Mouse (Mus musculus): ENCODE results near the gene Prkag3.

Prkag3 gene

GRCm38 (mm10) chr1:74759773-74760172 is 10.8 kb upstream of the Prkag3 start:
- no peak for DNase-seq (ENCODE audit: low spot score)

- no peak for DNase-seq (ENCODE audit: low spot score)
Observed at GRCm38 (mm10) chr1:74754175-74754785, 5.3 kb upstream of the Prkag3 start.

DNA sequence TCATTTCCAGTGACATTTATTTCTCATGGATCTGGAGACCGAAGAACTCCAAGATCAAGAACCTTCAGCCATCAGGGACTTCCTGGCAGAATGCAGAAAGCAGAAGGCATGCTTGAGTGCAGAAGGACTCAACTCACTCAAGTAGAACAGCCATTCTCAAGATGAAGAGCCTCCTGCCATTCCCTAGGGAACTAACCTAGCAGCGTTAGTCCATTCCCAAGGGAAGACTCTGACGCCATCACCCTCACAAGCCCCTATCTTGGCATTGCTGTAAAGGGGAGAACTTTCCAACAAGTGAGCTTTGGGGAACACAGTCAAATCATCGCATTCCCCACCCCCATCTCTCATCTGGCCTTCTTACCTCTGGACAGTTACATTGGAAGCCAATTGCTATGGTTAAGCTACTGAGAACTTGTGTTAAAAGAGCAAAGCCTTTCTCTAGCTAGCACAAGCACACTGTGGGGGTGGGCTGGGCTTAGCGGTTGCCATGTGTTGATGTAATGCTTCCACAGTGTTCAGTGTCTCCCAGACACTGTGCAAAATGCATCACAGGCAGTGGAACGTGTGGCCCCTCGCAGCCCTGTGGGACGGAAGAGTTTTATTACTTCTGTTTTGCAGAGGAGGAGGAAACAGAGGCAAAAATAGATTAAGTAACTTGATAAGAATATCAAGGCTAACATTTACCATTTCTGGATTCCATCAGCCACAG is 4.4 kb upstream of the Prkag3 start:
- no peak for DNase-seq (ENCODE audit: low spot score)

- DNase-seq (ENCODE audit: low spot score), result no peak
Observed at GRCm38 (mm10) chr1:74752833-74753232, 3.8 kb upstream of the Prkag3 start.

GRCm38 (mm10) chr1:74752150-74752549 is 3.1 kb upstream of the Prkag3 start:
- DNase-seq (ENCODE audit: low spot score), result no peak

DNA sequence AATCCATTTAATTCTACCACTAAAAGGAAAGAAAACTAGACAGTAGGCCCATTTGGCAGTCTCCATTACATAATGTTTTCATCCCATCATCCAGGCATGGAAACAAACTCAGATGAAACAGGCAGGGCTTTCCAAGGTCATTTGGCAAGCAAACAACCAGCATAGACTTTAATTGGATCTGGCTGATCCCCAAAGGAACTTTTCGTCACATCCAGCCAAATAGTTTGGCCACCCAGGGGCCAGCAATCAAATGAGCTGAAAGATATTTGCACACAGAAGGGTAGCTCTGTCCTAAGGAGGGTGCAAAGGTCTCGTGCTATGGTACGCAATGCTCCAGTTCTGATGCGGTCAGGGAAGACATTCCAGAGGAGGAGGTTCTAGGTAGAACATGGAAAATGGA is 1.7 kb upstream of the Prkag3 start:
- no peak for DNase-seq (ENCODE audit: low spot score)

- peak; percentile 51 for DNase-seq (ENCODE audit: low spot score)
Observed at GRCm38 (mm10) chr1:74749301-74749700, 280 bp upstream of the Prkag3 start.

GRCm38 (mm10) chr1:74747335-74747734 is 1.7 kb downstream of the Prkag3 start:
- DNase-seq (ENCODE audit: low spot score), result no peak

DNA sequence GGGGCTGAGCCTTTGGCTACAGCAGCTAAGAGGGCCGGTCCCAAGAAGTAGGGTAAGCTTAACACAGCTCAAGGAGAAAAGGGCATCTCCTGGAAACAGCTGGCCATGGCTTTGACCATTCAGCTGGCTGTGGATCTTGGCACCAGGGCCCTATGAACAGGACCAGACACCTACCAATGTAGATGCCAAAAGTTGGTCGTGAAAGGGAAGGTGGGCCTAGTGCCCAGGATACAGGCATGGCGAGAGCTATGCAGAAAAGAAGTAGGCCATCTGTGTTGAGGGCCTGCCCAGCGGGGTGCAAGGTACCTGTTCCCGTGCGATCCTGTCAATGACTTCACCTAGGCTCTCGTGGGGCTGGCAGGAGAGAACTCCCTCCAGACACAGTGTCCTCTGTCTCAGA is 8.2 kb downstream of the Prkag3 start:
- no peak for DNase-seq (ENCODE audit: low spot score)

GRCm38 (mm10) chr1:74737500-74737899 is 11.5 kb downstream of the Prkag3 start:
- DNase-seq (ENCODE audit: low spot score), result no peak

GRCm38 (mm10) chr1:74736977-74737376 is 12.0 kb downstream of the Prkag3 start:
- DNase-seq (ENCODE audit: low spot score), result no peak

GRCm38 (mm10) chr1:74728446-74728845 is 20.6 kb downstream of the Prkag3 start:
- DNase-seq (ENCODE audit: low spot score), result no peak

DNA sequence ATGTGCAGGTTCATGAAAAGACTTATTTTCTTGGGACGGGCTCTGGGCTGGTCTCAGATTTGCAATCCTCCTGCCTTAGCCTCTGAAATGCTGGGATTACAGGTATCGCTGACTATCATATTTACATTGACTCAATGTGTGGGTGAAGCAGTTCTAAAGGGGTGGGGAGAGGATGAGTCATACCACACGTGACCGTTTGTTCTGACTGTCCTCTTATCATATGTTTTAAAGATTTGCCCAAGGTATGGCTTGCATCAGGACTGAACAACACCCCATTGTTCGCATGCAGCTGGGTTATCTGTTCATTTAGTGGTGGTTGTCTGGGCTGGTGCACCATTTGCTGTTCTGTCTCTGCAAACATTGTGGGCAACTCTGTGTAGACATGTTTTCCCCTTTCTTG is 22.3 kb downstream of the Prkag3 start:
- no peak for DNase-seq (ENCODE audit: low spot score)

DNA sequence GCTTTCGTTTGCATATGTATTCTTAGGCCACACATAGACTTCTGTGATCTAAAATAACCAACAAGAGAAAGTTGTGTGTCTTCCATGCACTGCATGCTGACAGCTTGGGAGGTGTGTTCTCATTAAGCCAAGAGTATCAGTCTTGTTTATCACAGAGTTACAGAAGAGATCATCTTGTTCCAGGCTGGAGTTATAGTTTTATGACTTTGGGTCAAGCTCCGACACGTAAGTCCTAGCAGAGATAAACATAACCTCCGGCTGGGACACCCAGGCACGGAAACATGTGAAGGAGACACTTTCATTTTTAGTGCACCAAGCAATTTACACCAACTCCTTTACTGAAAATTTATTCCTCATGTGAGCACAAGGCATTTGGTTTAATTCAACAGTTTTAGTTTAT is 22.9 kb downstream of the Prkag3 start:
- no peak for DNase-seq (ENCODE audit: low spot score)

GRCm38 (mm10) chr1:74723748-74724147 is 25.3 kb downstream of the Prkag3 start:
- DNase-seq (ENCODE audit: low spot score), result no peak

GRCm38 (mm10) chr1:74721657-74722056 is 27.4 kb downstream of the Prkag3 start:
- DNase-seq (ENCODE audit: low spot score), result no peak

- DNase-seq (ENCODE audit: low spot score), result no peak
Observed at GRCm38 (mm10) chr1:74719281-74719680, 29.7 kb downstream of the Prkag3 start.

GRCm38 (mm10) chr1:74718113-74718512 is 30.9 kb downstream of the Prkag3 start:
- no peak for DNase-seq (ENCODE audit: low spot score)

- no peak for DNase-seq (ENCODE audit: low spot score)
Observed at GRCm38 (mm10) chr1:74715886-74716285, 33.1 kb downstream of the Prkag3 start.

DNA sequence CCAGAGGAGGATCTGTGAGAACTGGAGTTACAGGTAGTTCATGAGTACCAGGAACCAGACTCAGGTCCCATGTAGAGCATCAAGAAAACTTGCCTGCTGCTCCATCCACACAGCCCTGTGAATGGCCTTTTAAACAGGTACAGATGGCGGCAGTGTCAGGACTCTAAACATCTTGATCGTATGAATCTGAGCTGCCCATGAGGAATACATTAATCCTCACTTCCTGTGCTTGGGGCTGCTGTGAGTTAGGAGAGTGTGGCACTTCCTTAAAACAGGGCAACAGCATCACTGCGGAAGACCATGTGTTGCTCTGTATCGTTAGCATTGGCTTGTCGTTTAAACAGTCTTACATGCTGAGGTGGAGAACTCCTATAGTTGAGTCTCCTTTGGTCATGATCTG is 33.6 kb downstream of the Prkag3 start:
- no peak for DNase-seq (ENCODE audit: low spot score)

DNA sequence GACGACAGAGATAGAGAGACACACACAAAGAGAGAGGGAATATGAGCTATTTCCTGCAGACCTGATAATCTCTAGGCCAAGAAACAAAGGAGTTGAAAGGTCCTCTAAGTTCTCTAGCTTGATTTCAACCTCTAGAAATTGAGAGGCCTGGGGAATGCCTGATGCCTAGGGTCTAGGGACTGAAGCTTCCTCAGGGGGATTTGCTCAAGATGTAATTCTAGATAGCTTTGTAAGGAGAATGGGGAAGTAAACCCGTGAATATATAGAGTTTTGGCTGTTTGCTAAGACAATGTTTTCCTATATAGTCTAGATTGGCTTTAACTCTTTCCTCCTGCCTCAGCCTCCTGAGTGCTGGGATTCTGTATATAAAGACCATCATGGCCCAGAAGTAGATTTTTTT is 34.1 kb downstream of the Prkag3 start:
- DNase-seq (ENCODE audit: low spot score), result no peak

GRCm38 (mm10) chr1:74713859-74714730 is 34.9 kb downstream of the Prkag3 start:
- DNase-seq (ENCODE audit: low spot score), result no peak

Data from urinary bladder, postnatal 25 days (tissue).